Mouse (Mus musculus): ENCODE data around the gene Anp32b.
A peak's percentile ranks its signal among the peaks of the same experiment; 100 is the strongest.

Gene Anp32b

DNA sequence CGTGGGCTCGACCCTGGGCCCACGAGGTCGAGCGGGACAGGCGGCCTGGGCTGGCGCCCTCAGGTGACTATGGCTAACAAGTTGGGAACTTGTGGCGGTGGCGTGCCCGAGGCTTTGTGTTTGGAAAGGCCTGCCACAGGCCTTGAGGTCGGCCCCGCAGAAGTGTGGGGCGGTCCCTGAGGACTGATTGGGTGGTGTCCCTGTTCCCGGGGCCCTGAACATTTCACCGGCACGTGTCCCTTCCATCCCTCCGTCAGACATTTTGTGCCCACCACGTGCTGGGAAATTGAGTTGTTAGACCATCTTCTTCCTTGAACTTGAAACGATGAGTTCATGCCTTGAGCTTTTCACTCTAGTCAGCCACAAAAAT lies 1.8 kb downstream of the Anp32b start:
- DNase-seq (ENCODE audit: inconsistent age in 2 of 2, low spot score in 1 of 2): peak; percentile 81 to 90

GRCm38 (mm10) chr4:46452855-46453719 lies 2.4 kb downstream of the Anp32b start:
- DNase-seq (ENCODE audit: inconsistent age in 2 of 2, low spot score in 1 of 2): peak; percentile 23 to 43

- peak in 1 of 2 experiments; percentile 50 for DNase-seq (ENCODE audit: inconsistent age in 2 of 2, low spot score in 1 of 2)
These were observed 3.6 kb downstream of the Anp32b start for GRCm38 (mm10) chr4:46454097-46454864.

DNA sequence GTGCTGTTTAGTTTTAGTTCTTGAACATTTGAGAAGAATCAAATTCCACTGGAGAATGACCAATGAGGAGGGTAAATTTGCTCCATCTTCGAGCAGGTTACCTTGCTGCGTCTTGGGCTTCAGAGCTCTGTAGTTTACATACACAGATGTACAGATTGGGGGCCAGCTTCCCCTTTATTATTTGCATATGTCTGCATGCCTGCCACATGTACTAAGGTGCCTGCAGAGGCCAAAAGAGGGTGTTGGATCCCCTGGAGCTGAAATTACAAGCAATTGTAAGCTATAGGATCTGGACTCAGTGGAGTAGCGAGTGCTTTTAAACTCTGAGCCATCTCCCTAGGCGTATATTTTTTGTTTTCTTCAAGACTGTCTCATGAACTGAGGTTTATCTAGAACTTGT lies 6.1 kb downstream of the Anp32b start:
- no peak for DNase-seq (ENCODE audit: inconsistent age in 2 of 2, low spot score in 1 of 2)

DNA sequence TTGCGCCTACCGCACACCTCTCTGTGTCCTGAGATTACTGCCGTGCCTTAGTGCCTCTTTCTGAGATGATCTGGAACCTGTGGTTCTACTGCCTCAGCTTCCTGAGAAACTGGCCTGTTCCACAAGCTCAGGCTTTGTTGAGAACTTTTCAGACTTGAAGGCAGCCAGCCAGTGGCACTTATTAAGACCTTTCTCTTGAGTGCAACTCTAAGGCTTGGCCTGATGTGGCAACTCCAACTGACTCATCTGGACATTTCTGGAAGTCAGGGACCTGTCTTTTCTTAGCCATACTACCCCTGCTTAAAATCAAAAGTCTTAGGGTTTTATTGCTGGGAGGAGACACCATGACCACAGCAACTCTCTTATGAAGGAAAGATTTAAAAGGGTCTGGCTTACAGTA lies 6.5 kb downstream of the Anp32b start:
- DNase-seq (ENCODE audit: inconsistent age in 2 of 2, low spot score in 1 of 2): peak in 1 of 2 experiments; percentile 54

DNA sequence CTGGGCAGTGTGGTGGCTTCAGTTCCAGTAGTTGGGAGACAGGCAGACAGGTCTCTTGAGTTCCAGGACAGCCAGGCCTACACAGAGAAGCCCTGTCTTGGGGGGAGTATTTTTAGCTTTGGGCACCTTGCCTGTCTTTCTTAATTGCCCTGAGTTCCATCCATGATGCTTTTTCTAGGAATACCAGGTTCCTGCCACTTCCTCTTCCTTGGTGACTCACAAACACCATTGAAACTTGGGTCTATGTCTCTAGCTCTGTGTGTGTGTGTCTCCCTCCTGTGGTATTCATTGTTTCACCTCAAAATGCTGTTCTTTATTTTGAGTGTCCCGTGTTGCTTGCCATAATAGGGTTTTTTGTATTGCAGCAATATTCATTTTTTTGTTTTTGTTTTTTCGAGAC lies 7.7 kb downstream of the Anp32b start:
- DNase-seq (ENCODE audit: inconsistent age in 2 of 2, low spot score in 1 of 2): no peak

GRCm38 (mm10) chr4:46463130-46463830 lies 12.6 kb downstream of the Anp32b start:
- peak in 1 of 2 experiments; percentile 64 for DNase-seq (ENCODE audit: inconsistent age in 2 of 2, low spot score in 1 of 2)

DNA sequence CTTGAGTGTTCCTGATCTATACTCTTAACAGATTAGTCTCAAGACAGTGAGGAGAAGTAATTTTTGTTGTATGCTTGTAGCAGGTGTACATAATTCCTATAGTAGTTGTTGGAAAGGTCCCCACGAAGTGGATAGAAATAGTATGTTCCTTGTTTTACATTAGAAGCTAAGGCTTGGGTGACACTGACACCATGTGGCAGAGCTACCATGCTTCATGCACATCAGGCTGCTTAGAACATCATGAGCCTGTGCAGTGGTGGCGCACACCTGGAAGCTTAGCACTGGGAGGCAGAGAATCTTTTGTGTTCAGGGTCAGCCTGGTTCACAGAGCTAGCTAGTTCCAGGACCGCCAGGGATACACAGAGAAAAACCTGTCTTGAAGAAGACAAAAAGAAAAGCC lies 15.0 kb downstream of the Anp32b start:
- DNase-seq (ENCODE audit: inconsistent age in 2 of 2, low spot score in 1 of 2): no peak

GRCm38 (mm10) chr4:46475101-46475500 lies 24.4 kb downstream of the Anp32b start:
- no peak for DNase-seq (ENCODE audit: inconsistent age in 2 of 2, low spot score in 1 of 2)

- DNase-seq (ENCODE audit: inconsistent age in 2 of 2, low spot score in 1 of 2): no peak
These were observed 28.4 kb downstream of the Anp32b start for GRCm38 (mm10) chr4:46479081-46479480.

GRCm38 (mm10) chr4:46485696-46486417 lies 35.2 kb downstream of the Anp32b start:
- peak; percentile 80 to 84 for DNase-seq (ENCODE audit: inconsistent age in 2 of 2, low spot score in 1 of 2)

GRCm38 (mm10) chr4:46487348-46487747 lies 36.6 kb downstream of the Anp32b start:
- peak; percentile 65 to 77 for DNase-seq (ENCODE audit: inconsistent age in 2 of 2, low spot score in 1 of 2)

DNA sequence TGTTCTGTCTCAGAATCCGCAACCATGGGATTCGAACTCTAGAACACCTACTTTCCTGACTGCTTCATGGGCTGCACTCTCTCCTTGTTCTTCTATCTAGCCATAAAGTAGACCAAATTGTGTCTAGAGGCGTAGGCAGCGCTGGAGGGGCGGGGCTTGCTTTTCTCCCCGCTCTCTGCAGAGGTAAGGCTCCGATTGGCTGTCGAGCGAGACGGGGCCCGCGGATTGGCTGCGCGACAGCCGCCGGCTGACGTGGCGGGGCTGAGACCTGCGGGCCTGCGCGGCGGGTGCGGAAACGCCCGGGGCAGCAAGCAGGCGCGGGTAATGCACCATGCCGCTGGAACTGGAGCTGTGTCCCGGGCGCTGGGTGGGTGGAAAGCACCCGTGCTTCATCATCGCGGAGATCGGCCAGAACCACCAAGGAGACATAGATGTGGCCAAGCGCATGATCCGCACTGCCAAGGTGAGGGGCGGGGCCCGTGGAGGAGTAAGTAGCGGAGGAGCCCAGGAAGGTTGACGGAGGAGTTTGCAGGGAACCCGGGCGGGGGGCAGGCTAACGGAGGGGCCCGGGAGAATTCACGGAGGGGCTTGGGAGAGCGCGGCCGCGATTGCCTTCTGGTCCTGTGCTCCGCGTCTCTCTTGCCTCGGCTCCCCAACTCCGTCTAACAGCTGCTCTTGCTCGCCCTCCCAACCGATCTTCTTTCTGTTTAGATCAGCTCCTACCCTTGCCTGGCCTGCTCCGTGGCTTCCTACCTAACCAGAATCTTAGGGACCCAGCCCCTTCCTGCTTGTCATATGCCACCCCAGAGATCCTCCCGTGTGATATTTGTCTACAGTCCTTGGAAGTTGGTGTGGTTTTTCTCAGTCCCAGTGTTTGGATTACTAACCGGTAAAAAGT lies 38.6 kb downstream of the Anp32b start, which contains the start of gene Nans:
TSS of gene Nans (plus strand) at position 221 of the 898 bp plus-strand sequence.
- DNase-seq (ENCODE audit: inconsistent age in 2 of 2, low spot score in 1 of 2): peak; percentile 97 to 98

DNA sequence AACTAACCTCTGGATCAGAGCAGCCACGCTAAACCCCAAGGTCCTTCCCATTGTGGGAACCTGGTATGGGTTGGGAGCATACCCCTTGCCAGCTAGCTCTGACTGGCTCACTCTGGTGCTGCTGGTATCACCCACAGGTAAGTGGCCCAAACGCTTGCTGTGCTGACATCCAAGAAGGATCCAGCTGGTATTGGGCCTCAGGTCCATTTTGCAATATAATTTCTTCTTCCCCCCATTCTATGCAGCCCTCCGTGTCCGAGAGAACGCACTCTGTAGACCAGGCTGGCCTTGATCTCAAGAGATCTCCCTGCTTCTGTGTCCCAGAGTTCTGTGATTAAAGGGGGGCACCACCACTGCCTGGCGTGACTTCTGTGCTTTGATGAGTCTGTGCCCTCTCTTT lies 42.4 kb downstream of the Anp32b start:
- DNase-seq (ENCODE audit: inconsistent age in 2 of 2, low spot score in 1 of 2): peak in 1 of 2 experiments; percentile 14

DNA sequence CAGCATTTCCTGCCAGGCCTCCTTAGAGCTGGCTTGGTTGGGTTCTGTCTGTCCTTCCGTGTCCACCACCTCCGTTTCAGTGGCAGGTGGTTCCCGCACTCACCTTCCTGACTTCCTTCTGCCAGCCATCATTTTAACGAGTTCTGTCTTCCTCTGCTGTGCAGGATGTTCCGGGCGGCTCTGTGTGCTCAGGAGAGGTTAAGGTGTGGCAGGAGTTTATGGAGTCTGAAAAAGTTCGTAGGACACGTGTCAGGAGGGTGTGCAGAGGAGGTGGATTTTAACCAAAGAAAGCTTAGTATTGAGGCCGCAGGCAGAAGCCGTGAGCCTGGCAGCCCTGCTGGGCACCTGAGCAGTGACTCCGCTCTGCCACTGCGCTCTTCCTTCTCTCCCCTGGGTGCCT lies 44.8 kb downstream of the Anp32b start:
- no peak for DNase-seq (ENCODE audit: inconsistent age in 2 of 2, low spot score in 1 of 2)

DNA sequence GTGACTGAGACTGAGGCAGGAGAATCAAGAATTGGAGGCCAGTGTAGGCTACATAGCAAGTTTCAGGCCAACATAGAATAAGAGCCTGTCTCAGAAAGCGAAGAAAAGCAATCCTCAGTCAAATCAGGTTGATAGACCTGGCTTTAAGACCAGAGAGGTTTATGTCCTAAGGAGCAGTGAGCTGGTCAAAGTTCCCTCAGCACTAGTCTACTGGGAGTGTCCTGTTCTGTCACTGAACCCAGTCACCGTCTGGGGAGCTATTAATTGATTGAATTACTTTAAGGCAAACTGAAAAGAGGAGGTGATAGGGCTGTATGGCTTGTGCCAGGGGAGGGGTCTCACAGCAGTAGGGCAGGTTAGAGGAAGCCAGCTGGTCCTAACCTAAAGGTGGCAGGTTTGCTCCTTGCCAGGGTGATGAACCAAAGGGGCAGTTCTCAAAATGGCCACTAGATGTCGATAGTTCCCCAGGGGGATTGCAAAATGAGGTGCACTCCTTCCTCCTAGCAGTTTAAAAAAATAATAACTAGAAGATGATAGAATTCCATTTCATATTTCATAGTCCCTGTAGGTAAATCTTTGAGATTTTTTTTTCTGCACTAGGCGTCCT lies 46.7 kb downstream of the Anp32b start:
- DNase-seq (ENCODE audit: inconsistent age in 2 of 2, low spot score in 1 of 2): peak; percentile 69 to 92

GRCm38 (mm10) chr4:46498511-46498910 lies 47.8 kb downstream of the Anp32b start:
- DNase-seq (ENCODE audit: inconsistent age in 2 of 2, low spot score in 1 of 2): peak in 1 of 2 experiments; percentile 42

DNA sequence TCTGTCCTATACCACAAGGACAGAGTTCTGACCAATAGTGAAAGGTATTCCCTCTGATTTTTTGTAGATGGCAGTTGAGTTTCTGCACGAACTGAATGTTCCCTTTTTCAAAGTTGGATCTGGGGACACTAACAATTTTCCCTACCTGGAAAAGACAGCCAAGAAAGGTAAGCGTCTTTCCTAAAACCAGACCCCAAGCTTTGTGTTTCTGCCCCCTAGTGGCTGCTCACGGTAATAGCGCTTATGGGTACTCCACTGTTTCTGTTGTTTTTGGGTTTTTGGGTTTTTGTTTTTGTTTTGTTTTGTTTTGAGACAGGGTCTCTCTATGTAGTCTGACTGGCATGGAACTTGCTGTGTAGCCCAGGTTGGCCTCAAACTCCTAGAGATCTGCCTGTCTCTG lies 48.3 kb downstream of the Anp32b start:
- peak; percentile 40 to 79 for DNase-seq (ENCODE audit: inconsistent age in 2 of 2, low spot score in 1 of 2)

Data from adrenal gland, adult (tissue).